Mouse (Mus musculus) E14TG2a.4 (cell line): ENCODE data around the gene Trpm4.
A peak's percentile ranks its signal among the peaks of the same experiment; 100 is the strongest.

Source experiments
- H3K27me3 ChIP-seq: 2 replicates; pipeline ENCODE4 v1.6.1; 2014; ENCODE audit warnings: low read length, control low read depth; ENCODE audit not compliant: insufficient read depth
- H3K36me3 ChIP-seq: 2 replicates; pipeline ENCODE4 v1.6.1; 2014; ENCODE audit warnings: low read length, control low read depth; ENCODE audit not compliant: insufficient read depth
- H3K4me1 ChIP-seq: replicated peaks from 2 replicates; pipeline ENCODE4 v1.6.1; 2014; ENCODE audit warnings: low read depth, low read length, control low read depth
- H3K4me3 ChIP-seq: replicated peaks from 2 replicates; pipeline ENCODE4 v1.5.1; 2014; ENCODE audit warnings: mild to moderate bottlenecking, low read length
- H3K9me3 ChIP-seq: 2 replicates; pipeline ENCODE4 v1.6.1; 2014; ENCODE audit warnings: low read length, control low read depth
- CTCF ChIP-seq: conservative IDR thresholded peaks from 2 replicates; pipeline ENCODE4 v1.5.1; 2014; ENCODE audit warnings: low read length
- NANOG ChIP-seq: IDR thresholded peaks from 2 replicates; pipeline ENCODE4 v1.6.1; 2014; ENCODE audit warnings: borderline replicate concordance, low read length, mixed read lengths
- POU5F1 ChIP-seq: IDR thresholded peaks from 2 replicates; pipeline ENCODE4 v1.6.1; 2014; ENCODE audit warnings: low read length, borderline replicate concordance

Gene Trpm4

DNA sequence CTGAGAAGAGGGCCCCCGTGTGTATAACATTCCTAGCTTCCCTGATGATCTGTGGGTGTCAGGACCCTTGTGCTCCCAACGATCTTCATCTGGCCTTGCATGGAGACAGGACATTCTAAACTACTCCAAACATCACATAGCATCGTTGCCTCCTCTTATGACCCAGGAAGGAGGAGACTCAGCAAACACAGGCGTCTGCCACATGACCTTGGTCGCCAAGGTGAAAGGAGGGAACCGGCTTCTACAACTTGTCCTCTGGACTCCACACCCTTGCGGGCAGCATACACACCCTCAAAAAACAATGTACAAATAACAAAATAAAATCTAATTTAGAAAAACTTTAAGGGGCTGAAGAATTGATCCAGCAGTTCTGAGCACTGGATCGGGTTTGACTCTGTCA, 21.6 kb downstream of the Trpm4 start:
- no peak for TF ChIP-seq CTCF
- TF ChIP-seq NANOG: no peak
- no peak for TF ChIP-seq POU5F1
- H3K27me3 ChIP-seq: no peaks in the 10 kb centered on the region

DNA sequence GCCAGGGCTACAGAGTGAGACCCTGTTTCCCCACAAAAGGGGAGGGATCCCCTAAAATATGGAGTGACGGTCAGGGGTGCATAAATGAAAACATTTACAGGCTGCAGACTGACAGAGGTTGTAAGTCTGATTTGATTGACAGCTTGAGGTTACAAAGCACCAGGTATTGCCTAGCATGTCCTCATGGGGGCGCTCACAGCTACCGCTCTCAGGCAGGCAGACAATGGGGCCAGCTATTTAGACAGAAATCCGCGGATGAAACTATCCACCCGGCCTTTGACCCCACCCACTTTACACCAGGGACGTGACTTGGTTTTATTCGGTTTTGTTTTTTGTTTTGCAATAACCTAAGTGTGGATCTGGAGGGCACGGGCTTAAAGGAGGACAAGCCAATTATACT, 24.1 kb downstream of the Trpm4 start:
- TF ChIP-seq POU5F1 (no peak), CTCF (peak; percentile 68)

More for the DNA sequence above, 21.6 kb downstream of the Trpm4 start:
- no peaks in the 10 kb centered on the region for H3K9me3 ChIP-seq
- peaks cover 87% of the 10 kb centered on the region for H3K36me3 ChIP-seq
- H3K4me1 ChIP-seq: peaks cover 48% of the 10 kb centered on the region
- H3K4me3 ChIP-seq: no peak overlapping the region

DNA sequence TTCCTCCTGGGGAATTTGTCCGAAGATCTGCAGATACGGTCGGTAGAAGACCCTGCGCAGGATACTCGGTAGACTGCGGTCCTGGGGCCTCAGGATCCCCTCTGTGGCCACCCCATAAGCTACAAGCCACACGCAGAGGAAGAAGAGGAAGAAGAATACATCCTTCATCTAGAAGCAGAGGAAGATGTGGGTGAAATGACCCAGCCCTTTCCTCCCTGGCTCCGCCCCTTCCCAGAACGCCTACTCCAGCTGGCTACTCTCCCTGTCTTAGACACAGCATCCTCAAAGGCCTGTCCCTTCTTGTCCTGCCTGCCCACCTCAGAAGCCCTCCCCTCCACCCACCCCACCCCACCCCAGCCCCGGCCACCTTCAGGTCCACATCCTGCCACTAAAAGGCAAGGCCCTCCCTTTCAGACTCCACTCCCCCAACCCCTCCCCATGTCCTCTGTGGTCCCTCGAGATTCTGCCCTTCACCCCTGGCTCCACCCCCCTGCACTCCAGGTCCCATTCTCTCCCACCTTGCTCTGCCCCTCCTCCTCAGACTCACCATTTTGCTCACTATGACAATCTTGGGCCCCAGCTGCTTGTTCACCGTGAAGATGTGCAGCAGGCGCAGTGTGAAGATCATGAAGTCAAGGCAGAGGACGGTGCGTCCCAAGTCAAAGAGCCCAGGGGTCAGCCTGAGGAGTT, 24.9 kb downstream of the Trpm4 start:
- Histone ChIP-seq H3K4me1 (peaks cover 60% of the 10 kb centered on the region), H3K27me3 (no peaks in the 10 kb centered on the region), H3K4me3 (peak overlapping the region; percentile 45), H3K9me3 (no peaks in the 10 kb centered on the region), H3K36me3 (peaks cover 76% of the 10 kb centered on the region)
- no peak for TF ChIP-seq CTCF
- no peak for TF ChIP-seq POU5F1
- TF ChIP-seq NANOG: no peak

More for the DNA sequence above, 24.1 kb downstream of the Trpm4 start:
- Histone ChIP-seq H3K27me3 (no peaks in the 10 kb centered on the region), H3K9me3 (no peaks in the 10 kb centered on the region), H3K36me3 (peaks cover 76% of the 10 kb centered on the region), H3K4me1 (peaks cover 59% of the 10 kb centered on the region), H3K4me3 (no peak overlapping the region)

DNA sequence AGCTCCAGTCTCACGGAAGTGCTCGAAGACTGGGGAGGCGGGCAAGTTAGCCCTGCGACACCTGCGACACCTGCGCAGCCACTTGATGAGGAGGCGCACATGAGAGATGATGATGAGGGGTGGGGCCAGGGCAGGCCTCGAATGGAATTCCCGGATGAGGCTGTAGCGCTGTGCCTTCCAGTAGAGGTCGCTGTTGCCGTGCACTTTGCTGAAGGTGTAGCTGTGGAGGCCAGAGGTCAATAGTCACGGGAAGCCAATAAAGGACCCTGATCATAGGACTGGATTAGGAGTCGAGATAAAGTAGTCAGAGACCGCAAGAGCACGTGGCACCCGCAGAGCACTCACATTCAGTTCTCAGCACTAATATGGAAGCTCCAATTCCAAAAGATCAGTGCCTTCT, 28.3 kb downstream of the Trpm4 start:
- Histone ChIP-seq H3K4me3 (peak overlapping the region; percentile 52), H3K4me1 (peaks cover 49% of the 10 kb centered on the region), H3K27me3 (no peaks in the 10 kb centered on the region), H3K36me3 (peaks cover 59% of the 10 kb centered on the region), H3K9me3 (no peaks in the 10 kb centered on the region)
- TF ChIP-seq CTCF (peak; percentile 79), POU5F1 (no peak)

DNA sequence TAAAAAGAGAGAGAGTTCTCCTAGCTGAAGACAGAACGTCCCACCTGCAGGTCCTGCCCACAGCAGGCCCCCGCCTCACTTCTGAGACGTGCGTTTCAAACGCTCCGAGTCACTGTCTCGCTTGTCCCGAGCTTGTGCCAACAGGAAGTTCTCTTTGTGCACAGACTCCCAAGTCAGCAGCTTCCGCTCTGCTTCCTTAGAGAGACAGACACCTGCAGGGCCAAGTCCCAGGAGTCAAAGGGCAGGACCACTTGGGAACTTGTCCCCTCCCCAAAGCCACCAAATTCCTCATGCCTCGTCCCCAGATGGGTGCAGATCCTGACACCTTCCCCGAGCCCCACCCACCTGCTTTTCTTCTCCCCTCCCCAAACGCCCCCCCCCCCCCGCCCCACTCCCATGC, 28.7 kb downstream of the Trpm4 start:
- H3K27me3 ChIP-seq: no peaks in the 10 kb centered on the region

DNA sequence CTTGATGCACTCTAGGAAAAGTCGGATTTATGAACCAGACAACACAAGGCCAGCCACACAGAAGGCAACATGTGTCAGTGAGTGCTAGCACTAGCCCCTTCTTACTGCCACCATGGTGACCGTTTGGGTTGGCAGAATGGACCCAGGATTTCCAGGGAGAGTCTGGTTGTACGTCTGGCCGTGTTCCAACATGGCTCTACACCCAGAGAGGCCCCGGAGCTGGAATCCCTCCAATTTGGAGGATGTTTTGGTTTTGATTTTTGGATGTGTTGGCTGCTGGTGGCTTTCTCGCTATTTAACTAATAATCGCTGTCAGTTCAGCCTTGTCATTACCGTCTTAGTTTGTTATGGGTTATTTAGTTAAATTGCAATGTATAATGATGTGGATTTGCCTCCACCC, 31.0 kb downstream of the Trpm4 start:
- Histone ChIP-seq H3K4me3 (no peak overlapping the region), H3K9me3 (no peaks in the 10 kb centered on the region), H3K27me3 (no peaks in the 10 kb centered on the region), H3K4me1 (peaks cover 41% of the 10 kb centered on the region), H3K36me3 (peaks cover 41% of the 10 kb centered on the region)
- no peak for TF ChIP-seq CTCF
- no peak for TF ChIP-seq NANOG
- no peak for TF ChIP-seq POU5F1

More for the DNA sequence above, 28.7 kb downstream of the Trpm4 start:
- Histone ChIP-seq H3K4me1 (peaks cover 49% of the 10 kb centered on the region), H3K36me3 (peaks cover 55% of the 10 kb centered on the region), H3K4me3 (peak overlapping the region; percentile 52), H3K9me3 (no peaks in the 10 kb centered on the region)
- TF ChIP-seq POU5F1 (no peak), NANOG (no peak), CTCF (no peak)

DNA sequence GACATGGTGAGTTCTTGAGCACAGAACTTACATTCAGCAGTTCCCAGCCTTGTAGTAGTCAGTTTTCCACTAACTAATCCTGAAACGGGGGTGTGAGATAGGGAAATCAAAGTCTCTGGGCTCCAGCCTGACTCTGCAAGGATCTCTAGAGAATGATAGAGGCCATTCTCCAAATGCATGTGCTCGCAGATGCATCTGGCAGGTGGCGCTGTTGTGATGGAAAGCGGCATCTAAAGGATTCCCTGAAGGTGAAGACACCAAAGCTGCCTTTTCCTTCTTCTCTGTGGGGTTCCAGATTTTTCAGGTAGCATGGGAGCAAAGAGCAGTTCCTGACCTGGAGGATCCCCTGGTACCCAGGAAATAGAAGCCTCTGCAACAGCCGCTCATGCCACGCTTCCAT, 33.3 kb downstream of the Trpm4 start:
- Histone ChIP-seq H3K4me3 (no peak overlapping the region), H3K27me3 (no peaks in the 10 kb centered on the region), H3K36me3 (peaks cover 24% of the 10 kb centered on the region), H3K4me1 (peaks cover 40% of the 10 kb centered on the region), H3K9me3 (no peaks in the 10 kb centered on the region)
- TF ChIP-seq CTCF (peak; percentile 60), POU5F1 (no peak), NANOG (no peak)

DNA sequence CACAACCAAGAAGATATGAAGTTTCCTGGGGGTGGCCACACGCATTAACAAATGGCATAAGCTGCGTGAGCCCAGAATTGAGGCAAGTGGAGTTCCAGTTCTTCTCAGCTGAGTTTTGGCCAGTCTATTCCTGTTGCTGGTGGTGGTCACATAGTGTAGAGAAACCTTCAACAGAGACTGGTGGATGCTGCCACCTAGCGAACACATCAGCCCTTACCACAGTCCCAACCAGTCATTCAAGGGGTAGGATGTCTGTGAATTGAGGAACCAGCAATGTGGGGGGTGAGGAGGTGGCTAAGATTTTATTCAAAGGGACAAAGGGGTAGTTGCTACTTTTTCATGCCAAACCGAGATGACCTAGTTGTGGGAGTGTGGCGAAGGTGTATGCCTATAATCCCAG, 33.8 kb downstream of the Trpm4 start:
- TF ChIP-seq POU5F1 (no peak), CTCF (peak; percentile 59), NANOG (no peak)
- Histone ChIP-seq H3K9me3 (peaks cover 1% of the 10 kb centered on the region; the same call in 1 of the 2 replicates), H3K36me3 (peaks cover 23% of the 10 kb centered on the region), H3K27me3 (no peaks in the 10 kb centered on the region), H3K4me3 (no peak overlapping the region), H3K4me1 (peaks cover 36% of the 10 kb centered on the region)

DNA sequence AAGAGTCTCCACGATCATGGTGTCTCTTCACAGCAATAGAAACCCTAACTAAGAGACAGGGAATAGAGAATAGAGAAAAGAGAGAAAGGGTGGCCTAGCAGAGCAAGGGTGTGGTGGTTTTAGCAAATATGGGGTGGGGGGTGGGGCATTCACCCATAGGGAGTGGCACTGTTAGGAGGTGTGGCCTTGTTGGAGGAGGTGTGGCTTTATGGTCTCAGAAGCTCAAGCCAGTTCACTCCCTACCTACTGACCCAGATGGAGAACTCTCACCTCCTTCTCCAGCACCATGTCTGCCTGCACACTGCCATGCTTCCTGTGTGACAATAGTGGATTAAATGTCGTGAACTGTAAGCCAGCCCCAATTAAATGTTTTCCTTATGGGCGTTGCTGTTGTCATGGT, 36.0 kb downstream of the Trpm4 start:
- H3K4me3 ChIP-seq: no peak overlapping the region
- H3K9me3 ChIP-seq: peaks cover 11% of the 10 kb centered on the region
- TF ChIP-seq CTCF (no peak), POU5F1 (no peak), NANOG (no peak)
- H3K36me3 ChIP-seq: peaks cover 2% of the 10 kb centered on the region
- H3K4me1 ChIP-seq: peaks cover 31% of the 10 kb centered on the region
- H3K27me3 ChIP-seq: 0 out of 2 replicates have a peak, but pooled peaks cover under 1% of the 10 kb centered on the region
